Mouse (Mus musculus) adrenal gland, postnatal 0 days (tissue): Measurements from ENCODE around the gene Bcl2a1c. TPM values are rescaled to one million over a fixed set of nuclear protein-coding genes. Genes with fewer than 3 reads are reported as not detected.

Source experiments
- polyA plus RNA-seq: library from polyadenylated mRNA; unstranded; fragments of >200 nt; fragmentation: Nextera tagmentation; extraction: Ambion mirVana; gene quantifications from 2 replicates; pipeline ENCODE4 v1.2.1, GENCODE M21; 2015

Bcl2a1c gene
- polyA plus RNA-seq: 0.47 and 0.76 TPM in 2 replicates

DNA sequence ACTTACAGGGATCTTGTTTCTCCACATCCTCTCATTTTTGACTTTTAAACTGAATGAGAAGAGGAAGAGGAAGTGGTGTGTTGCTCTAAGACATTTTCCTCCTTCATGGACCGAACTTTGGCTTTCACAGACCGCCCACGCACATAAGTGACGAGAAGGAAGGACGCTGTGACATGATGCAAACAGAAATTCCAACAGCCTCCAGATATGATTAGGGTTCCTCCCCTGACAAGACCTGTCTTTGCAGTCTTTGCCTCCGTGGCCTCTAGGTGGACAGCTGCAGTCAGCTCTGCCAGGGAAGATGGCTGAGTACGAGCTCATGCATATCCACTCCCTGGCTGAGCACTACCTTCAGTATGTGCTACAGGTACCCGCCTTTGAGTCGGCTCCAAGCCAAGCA lies at the start of gene Bcl2a1c:
Bcl2a1c (plus strand) TSS at position 281 of the 400 bp plus-strand sequence.

Other genes starting within 250 kb of the Bcl2a1c start
- 131 and 180 TPM in 2 replicates for gene Crtap, start 60.5 kb downstream of the Bcl2a1c start, polyA plus RNA-seq
- gene Glb1, start 70.9 kb downstream of the Bcl2a1c start, polyA plus RNA-seq: 25.6 and 47.0 TPM in 2 replicates
- 3.7 and 4.7 TPM in 2 replicates for gene Tmppe, start 71.0 kb downstream of the Bcl2a1c start, polyA plus RNA-seq
- not detected in 2 replicates for gene Ccr4, start 174.8 kb downstream of the Bcl2a1c start, polyA plus RNA-seq
- 0.30 and 0.54 TPM in 2 replicates for gene C130032M10Rik, start 185.6 kb downstream of the Bcl2a1c start, polyA plus RNA-seq
- gene Trim71, start 234.2 kb downstream of the Bcl2a1c start, polyA plus RNA-seq: 0.05 and 0.06 TPM in 2 replicates